Comparison of ENCODE assay signal across 12 mouse cellular contexts in genomic region chr12:112661851-112662250, GRCm38 (mm10). TPM values are rescaled to one million over a fixed set of nuclear protein-coding genes. Genes with fewer than 3 reads are reported as not detected.
DNase-seq lines count a peak whose midpoint lies in the region; ATAC-seq lines count a peak whose summit lies in the region.
"Had no signal": no experiment of that assay in that cellular context is flagged by ENCODE, and none has a peak within 500 bp of the region (broad histone marks: within the 10 kb centered on the region; RNA-seq: fewer than 3 reads in every experiment).

No protein-coding gene starts in this region.

- H3K36me3 ChIP-seq in liver, embryonic 13.5 days, result peaks cover 93% of the 10 kb centered on the region
- H3K36me3 ChIP-seq in liver, embryonic 12.5 days, result peaks cover 100% of the 10 kb centered on the region
- peaks cover 27% of the 10 kb centered on the region for H3K36me3 ChIP-seq in hindbrain, embryonic 15.5 days

- H3K4me1 ChIP-seq in liver, embryonic 13.5 days (replicated peaks), result peaks cover 29% of the 10 kb centered on the region
- H3K4me1 ChIP-seq in liver, embryonic 12.5 days, result peaks cover 41% of the 10 kb centered on the region
- peaks cover 66% of the 10 kb centered on the region for H3K4me1 ChIP-seq in hindbrain, embryonic 15.5 days (replicated peaks)

- no peak overlapping the region for H3K9ac ChIP-seq in liver, embryonic 13.5 days
- H3K9ac ChIP-seq in liver, embryonic 12.5 days, result no peak overlapping the region
- H3K9ac ChIP-seq in hindbrain, embryonic 15.5 days, result no peak overlapping the region

- no peak overlapping the region for H3K4me2 ChIP-seq in liver, embryonic 13.5 days
- H3K4me2 ChIP-seq in liver, embryonic 12.5 days, result no peak overlapping the region
- H3K4me2 ChIP-seq in hindbrain, embryonic 15.5 days, result no peak overlapping the region

- H3K27me3 ChIP-seq in liver, embryonic 13.5 days, result no peaks in the 10 kb centered on the region
- no peaks in the 10 kb centered on the region for H3K27me3 ChIP-seq in liver, embryonic 12.5 days (replicated peaks)
- H3K27me3 ChIP-seq in hindbrain, embryonic 15.5 days, result no peaks in the 10 kb centered on the region

- H3K4me3 ChIP-seq in liver, embryonic 13.5 days (replicated peaks), result no peak overlapping the region
- H3K4me3 ChIP-seq in liver, embryonic 12.5 days, result no peak overlapping the region
- no peak overlapping the region for H3K4me3 ChIP-seq in hindbrain, embryonic 15.5 days

- ATAC-seq in liver, embryonic 13.5 days (ENCODE audit: low read depth), result no peak
- no peak for ATAC-seq in liver, embryonic 12.5 days
- ATAC-seq in hindbrain, embryonic 15.5 days (ENCODE audit: low FRiP score, low read depth), result no peak

- peak; percentile 42 for DNase-seq in adrenal gland, adult 2 months
- DNase-seq in adrenal gland, adult (ENCODE audit: inconsistent age in 2 of 2, low spot score in 1 of 2), result no peak
- DNase-seq in liver, embryonic 13.5 days, result no peak
- peak; percentile 58 for DNase-seq in skeletal muscle tissue, adult 2 months (ENCODE audit: low read depth, low spot score)
- no peak for DNase-seq in frontal cortex, postnatal 36 days (ENCODE audit: low spot score in 2 of 2)
- no peak for DNase-seq in urinary bladder, adult 2 months (ENCODE audit: low spot score)
- DNase-seq: adrenal gland, postnatal 36 days; cerebellum, adult 9-11 months; layer of hippocampus, adult 9-11 months; spleen, adult 18-20 months had no signal

- no peaks in the 10 kb centered on the region for H3K9me3 ChIP-seq in liver, embryonic 13.5 days (replicated peaks)
- no peaks in the 10 kb centered on the region for H3K9me3 ChIP-seq in liver, embryonic 12.5 days (replicated peaks)
- H3K9me3 ChIP-seq in hindbrain, embryonic 15.5 days, result no peaks in the 10 kb centered on the region

- 85% methylated on average over 9 of the region's 9 CpGs for WGBS in liver, embryonic 13.5 days (ENCODE audit: insufficient replicate concordance)
- WGBS in liver, embryonic 12.5 days (ENCODE audit: insufficient replicate concordance), result 81% methylated on average over 9 of the region's 9 CpGs
- 72% methylated on average over 9 of the region's 9 CpGs for WGBS in hindbrain, embryonic 15.5 days

- 0 out of 2 replicates have a peak overlapping the region, but pooled peaks have one; percentile 26 for H3K27ac ChIP-seq in liver, embryonic 13.5 days
- H3K27ac ChIP-seq in liver, embryonic 12.5 days, result no peak overlapping the region
- peak overlapping the region; percentile 80 for H3K27ac ChIP-seq in hindbrain, embryonic 15.5 days (replicated peaks)

RNA-seq across cellular contexts. Expression of gene Akt1, which starts 12.8 kb away (rescaled TPM):
- 100 to 1,000 TPM; 267 to 369 TPM for total RNA-seq in adrenal gland, adult 2 months (2021)
- 291 and 463 TPM in 2 replicates for polyA plus RNA-seq in adrenal gland, adult 2 months (2012; rRNA removed)
- 13.8 and 17.9 TPM in 2 replicates for polyA plus RNA-seq in liver, embryonic 13.5 days (2015; fragmentation: Nextera tagmentation; extraction: Ambion mirVana)
- 76.6 and 81.8 TPM in 2 replicates for polyA plus RNA-seq in liver, embryonic 12.5 days (2016; fragmentation: Nextera tagmentation; extraction: Ambion mirVana)
- 150 and 159 TPM in 2 replicates for polyA plus RNA-seq in hindbrain, embryonic 15.5 days (2015; fragmentation: Nextera tagmentation; extraction: Ambion mirVana)
- polyA plus RNA-seq in urinary bladder, adult 2 months (2012; rRNA removed), result 149 and 150 TPM in 2 replicates

RNA-seq across cellular contexts. Expression of gene Zbtb42, which starts 16.8 kb away (rescaled TPM):
- 10 to 100 TPM in 1 of 2 experiments, 1 to 10 TPM in 1; 5.5 to 15.8 TPM for total RNA-seq in adrenal gland, adult 2 months (2021)
- 25.5 and 32.6 TPM in 2 replicates for polyA plus RNA-seq in adrenal gland, adult 2 months (2012; rRNA removed)
- 0.40 and 0.71 TPM in 2 replicates for polyA plus RNA-seq in liver, embryonic 13.5 days (2015; fragmentation: Nextera tagmentation; extraction: Ambion mirVana)
- 1.0 and 1.2 TPM in 2 replicates for polyA plus RNA-seq in liver, embryonic 12.5 days (2016; fragmentation: Nextera tagmentation; extraction: Ambion mirVana)
- polyA plus RNA-seq in hindbrain, embryonic 15.5 days (2015; fragmentation: Nextera tagmentation; extraction: Ambion mirVana), result 2.3 and 4.2 TPM in 2 replicates
- polyA plus RNA-seq in urinary bladder, adult 2 months (2012; rRNA removed), result 18.0 and 20.5 TPM in 2 replicates

RNA-seq across cellular contexts. Expression of gene Siva1, which starts 17.4 kb away (rescaled TPM):
- total RNA-seq in adrenal gland, adult 2 months (2021), result 10 to 100 TPM; 23.6 to 53.6 TPM
- 49.1 and 67.3 TPM in 2 replicates for polyA plus RNA-seq in adrenal gland, adult 2 months (2012; rRNA removed)
- 120 and 148 TPM in 2 replicates for polyA plus RNA-seq in liver, embryonic 13.5 days (2015; fragmentation: Nextera tagmentation; extraction: Ambion mirVana)
- 126 and 137 TPM in 2 replicates for polyA plus RNA-seq in liver, embryonic 12.5 days (2016; fragmentation: Nextera tagmentation; extraction: Ambion mirVana)
- polyA plus RNA-seq in hindbrain, embryonic 15.5 days (2015; fragmentation: Nextera tagmentation; extraction: Ambion mirVana), result 55.6 and 61.2 TPM in 2 replicates
- 62.6 and 71.8 TPM in 2 replicates for polyA plus RNA-seq in urinary bladder, adult 2 months (2012; rRNA removed)

RNA-seq across cellular contexts. Expression of gene Adssl1, which starts 42.0 kb away (rescaled TPM):
- 10 to 100 TPM; 10.7 to 39.1 TPM for total RNA-seq in adrenal gland, adult 2 months (2021)
- polyA plus RNA-seq in adrenal gland, adult 2 months (2012; rRNA removed), result 10.6 and 11.0 TPM in 2 replicates
- polyA plus RNA-seq in liver, embryonic 13.5 days (2015; fragmentation: Nextera tagmentation; extraction: Ambion mirVana), result 6.7 and 7.5 TPM in 2 replicates
- 5.2 and 5.6 TPM in 2 replicates for polyA plus RNA-seq in liver, embryonic 12.5 days (2016; fragmentation: Nextera tagmentation; extraction: Ambion mirVana)
- 5.8 and 6.3 TPM in 2 replicates for polyA plus RNA-seq in hindbrain, embryonic 15.5 days (2015; fragmentation: Nextera tagmentation; extraction: Ambion mirVana)
- polyA plus RNA-seq in urinary bladder, adult 2 months (2012; rRNA removed), result 19.5 and 26.9 TPM in 2 replicates

RNA-seq across cellular contexts. Expression of gene Cep170b, which starts 58.4 kb away (rescaled TPM):
- 10 to 100 TPM; 48.8 to 52.1 TPM for total RNA-seq in adrenal gland, adult 2 months (2021)
- polyA plus RNA-seq in adrenal gland, adult 2 months (2012; rRNA removed), result 49.0 and 52.5 TPM in 2 replicates
- polyA plus RNA-seq in liver, embryonic 13.5 days (2015; fragmentation: Nextera tagmentation; extraction: Ambion mirVana), result 2.5 and 2.9 TPM in 2 replicates
- polyA plus RNA-seq in liver, embryonic 12.5 days (2016; fragmentation: Nextera tagmentation; extraction: Ambion mirVana), result 5.0 and 5.2 TPM in 2 replicates
- 45.7 and 48.8 TPM in 2 replicates for polyA plus RNA-seq in hindbrain, embryonic 15.5 days (2015; fragmentation: Nextera tagmentation; extraction: Ambion mirVana)
- polyA plus RNA-seq in urinary bladder, adult 2 months (2012; rRNA removed), result 33.2 and 42.5 TPM in 2 replicates

Comparison
In these comparisons a context has a peak if more than half of its experiments do, and no peak if none do; other contexts are left out.
1. DNase-seq: peak in adrenal gland, adult 2 months (single experiment) and skeletal muscle tissue, adult 2 months (single experiment); none in adrenal gland, adult (0 of 2), liver, embryonic 13.5 days (single experiment), frontal cortex, postnatal 36 days (0 of 2) and urinary bladder, adult 2 months (single experiment).